Mouse (Mus musculus): ENCODE measurements around the gene Ilf2. TPM values are rescaled to one million over a fixed set of nuclear protein-coding genes. Genes with fewer than 3 reads are reported as not detected.
A peak's percentile ranks its signal among the peaks of the same experiment; 100 is the strongest.

Gene Ilf2
- total RNA-seq, 2 experiments from 2014 or later, result 25.2 to 26.7 TPM

- DNase-seq (ENCODE audit: low spot score), result no peak
Observed at GRCm38 (mm10) chr3:90461935-90462334, 14.0 kb upstream of the Ilf2 start.

DNA sequence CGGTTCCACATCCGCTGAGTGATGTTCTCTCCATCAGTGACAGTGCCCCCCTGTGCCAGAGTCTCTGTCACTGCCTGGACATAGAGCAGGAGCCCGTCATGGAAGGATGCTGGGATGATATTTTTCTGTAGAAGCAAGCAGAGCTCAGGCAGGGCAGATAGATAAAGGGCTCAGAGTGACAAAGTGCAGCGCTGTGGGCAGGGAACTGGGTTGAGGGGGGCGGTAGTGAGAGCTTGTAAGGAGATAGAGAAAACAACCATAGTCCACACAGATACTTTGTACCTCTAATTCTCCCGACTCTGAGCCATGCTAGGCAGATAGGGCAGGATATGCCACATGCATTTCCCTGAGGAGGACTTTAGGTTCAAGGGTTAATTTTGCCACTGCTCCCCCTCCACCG, 13.3 kb upstream of the Ilf2 start:
- no peak for DNase-seq (ENCODE audit: low spot score)

DNA sequence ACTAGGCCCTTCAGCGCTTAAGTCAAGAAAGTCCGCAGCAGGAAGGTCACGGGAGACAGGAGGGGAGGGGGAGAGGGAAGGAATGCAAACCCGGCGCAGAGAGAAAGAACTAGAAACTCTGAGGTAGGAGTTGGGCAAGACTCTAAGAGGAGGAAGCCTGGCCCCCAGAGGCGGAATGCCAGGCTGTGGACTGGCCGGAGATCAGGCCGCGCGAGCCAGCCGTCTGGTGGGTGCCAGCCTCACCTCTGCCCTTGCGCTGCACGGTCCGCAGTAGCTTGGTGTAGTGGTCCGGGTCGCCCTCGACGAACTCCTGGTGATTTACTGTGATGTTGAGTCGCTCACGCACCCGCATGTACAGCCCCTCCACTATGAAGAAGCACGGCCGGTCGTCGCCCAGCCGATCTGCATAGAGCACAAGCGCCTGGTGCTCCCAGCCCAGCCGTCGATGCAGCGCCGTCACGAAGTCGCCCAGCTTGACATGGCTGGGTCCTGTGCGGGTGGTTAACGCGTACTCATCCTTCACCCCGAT, 11.3 kb upstream of the Ilf2 start:
- peak; percentile 24 for DNase-seq (ENCODE audit: low spot score)

DNA sequence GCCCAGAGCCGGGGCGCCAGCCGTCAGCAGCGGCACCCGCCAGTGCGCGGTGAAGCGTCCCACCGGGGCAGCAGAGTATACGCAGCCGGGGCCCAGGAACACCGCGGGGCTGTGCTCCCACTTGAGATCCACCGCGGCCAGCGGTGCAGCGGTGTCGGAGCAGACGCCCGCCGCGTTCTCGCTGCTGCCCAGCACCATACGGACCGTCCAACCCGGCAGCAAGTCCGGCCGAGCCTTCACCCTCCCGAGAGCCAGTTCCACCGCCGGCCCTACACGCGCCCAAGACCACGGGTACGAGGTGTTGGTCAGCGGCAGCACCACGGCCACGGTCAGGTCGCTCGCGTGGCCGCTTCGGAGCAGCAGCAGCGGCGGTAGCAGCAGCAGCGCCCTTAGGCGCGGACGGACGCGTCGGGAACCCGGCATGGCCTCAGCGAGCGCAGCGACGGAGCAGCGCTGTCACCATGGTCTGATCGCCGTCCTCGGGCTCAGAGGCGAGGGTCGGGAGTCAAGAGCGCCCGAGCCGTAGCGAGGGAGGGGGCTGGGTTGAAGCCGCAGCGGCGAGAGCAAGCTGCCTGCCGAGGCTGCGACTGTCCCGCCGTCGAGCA, 10.7 kb upstream of the Ilf2 start:
- no peak for DNase-seq (ENCODE audit: low spot score)

GRCm38 (mm10) chr3:90465686-90466310, 10.1 kb upstream of the Ilf2 start, which contains the start of gene Npr1:
Npr1 (minus strand) TSS chr3:90465866.
- peak; percentile 34 for DNase-seq (ENCODE audit: low spot score)

DNA sequence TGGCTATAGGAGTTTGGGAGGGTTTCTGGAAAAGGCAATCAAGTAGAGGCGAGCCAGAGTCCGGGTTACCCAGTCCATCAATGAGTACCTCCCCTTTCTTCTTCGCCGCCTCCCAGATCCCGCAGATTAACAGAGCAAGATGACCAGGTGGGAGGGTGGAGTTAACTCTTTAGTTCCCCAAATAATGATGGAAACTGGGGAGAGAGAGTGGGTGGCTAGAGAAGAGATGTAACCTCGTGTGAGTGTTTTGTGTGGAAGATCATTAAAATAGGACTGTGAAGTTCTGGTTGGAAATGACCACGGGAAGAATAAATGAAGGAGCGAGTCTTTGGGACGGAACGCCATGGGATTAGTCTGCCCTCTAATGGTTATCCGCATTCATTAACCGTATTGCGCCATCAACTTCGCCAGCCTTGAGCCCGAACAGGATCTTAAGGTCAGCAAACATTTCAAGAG, 9.6 kb upstream of the Ilf2 start:
- DNase-seq (ENCODE audit: low spot score), result peak; percentile 83

- no peak for DNase-seq (ENCODE audit: low spot score)
Observed at GRCm38 (mm10) chr3:90467618-90468300, 8.2 kb upstream of the Ilf2 start.

GRCm38 (mm10) chr3:90472213-90472612, 3.7 kb upstream of the Ilf2 start:
- peak; percentile 64 for DNase-seq (ENCODE audit: low spot score)

GRCm38 (mm10) chr3:90475151-90475830, 635 bp upstream of the Ilf2 start:
- no peak for DNase-seq (ENCODE audit: low spot score)

GRCm38 (mm10) chr3:90486998-90487397, 11.1 kb downstream of the Ilf2 start:
- DNase-seq (ENCODE audit: low spot score), result no peak

- DNase-seq (ENCODE audit: low spot score), result no peak
Observed at GRCm38 (mm10) chr3:90488576-90488975, 12.7 kb downstream of the Ilf2 start.

GRCm38 (mm10) chr3:90490696-90491256, 14.8 kb downstream of the Ilf2 start, which contains the start of gene Snapin:
Snapin (minus strand) TSS chr3:90491033.
- peak; percentile 96 for DNase-seq (ENCODE audit: low spot score)

DNA sequence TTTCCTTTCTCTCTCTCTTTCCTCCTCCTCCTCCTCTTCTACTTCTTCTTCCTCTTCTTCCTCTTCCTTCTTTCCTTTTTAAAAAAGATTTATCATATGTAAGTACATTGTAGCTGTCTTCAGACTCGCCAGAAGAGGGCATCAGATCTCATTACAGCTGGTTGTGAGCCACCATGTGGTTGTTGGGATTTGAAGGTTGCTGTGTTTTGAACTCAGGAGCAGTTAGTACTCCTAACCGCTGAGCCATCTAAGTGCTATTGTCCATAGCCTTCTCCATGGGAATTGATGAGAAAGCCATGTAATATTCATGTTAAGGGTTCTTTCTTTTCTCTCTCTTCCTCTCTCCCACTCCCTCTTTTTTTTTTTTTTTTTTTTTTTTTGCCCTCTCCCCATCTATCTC, 15.4 kb downstream of the Ilf2 start:
- peak; percentile 34 for DNase-seq (ENCODE audit: low spot score)

DNA sequence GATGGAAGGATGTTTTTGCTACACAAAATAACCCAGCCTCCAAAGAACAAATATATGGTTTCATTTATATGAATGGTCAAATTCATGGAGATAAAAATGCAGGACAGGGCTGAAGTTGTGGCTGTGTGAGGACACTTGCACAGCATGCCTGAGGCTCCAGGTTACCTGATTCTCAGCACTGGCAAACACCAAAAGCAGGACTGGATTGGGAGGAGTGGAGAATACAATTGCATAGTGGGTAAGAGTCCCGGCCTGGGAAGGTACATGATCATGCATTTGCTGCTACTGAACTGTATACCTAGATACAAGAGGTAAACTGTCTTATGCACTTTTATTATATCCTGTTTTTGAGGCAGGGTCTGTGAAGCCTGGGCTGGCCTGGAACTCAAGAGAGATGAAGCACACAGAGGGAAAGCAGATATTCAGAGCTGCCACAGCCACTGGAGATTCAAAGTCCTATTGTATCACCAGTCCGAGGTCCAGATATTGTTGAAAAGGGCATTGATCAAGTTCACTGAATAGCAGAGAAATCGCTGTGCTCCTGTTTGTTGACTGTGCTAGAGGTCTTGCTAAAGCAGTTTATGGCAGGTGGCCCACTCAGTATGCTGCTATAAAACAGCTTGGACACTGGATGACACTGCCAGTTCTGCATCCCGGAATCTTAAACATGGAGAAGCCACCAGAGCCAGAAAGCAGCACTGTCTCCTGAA, 18.1 kb downstream of the Ilf2 start:
- no peak for DNase-seq (ENCODE audit: low spot score)

DNA sequence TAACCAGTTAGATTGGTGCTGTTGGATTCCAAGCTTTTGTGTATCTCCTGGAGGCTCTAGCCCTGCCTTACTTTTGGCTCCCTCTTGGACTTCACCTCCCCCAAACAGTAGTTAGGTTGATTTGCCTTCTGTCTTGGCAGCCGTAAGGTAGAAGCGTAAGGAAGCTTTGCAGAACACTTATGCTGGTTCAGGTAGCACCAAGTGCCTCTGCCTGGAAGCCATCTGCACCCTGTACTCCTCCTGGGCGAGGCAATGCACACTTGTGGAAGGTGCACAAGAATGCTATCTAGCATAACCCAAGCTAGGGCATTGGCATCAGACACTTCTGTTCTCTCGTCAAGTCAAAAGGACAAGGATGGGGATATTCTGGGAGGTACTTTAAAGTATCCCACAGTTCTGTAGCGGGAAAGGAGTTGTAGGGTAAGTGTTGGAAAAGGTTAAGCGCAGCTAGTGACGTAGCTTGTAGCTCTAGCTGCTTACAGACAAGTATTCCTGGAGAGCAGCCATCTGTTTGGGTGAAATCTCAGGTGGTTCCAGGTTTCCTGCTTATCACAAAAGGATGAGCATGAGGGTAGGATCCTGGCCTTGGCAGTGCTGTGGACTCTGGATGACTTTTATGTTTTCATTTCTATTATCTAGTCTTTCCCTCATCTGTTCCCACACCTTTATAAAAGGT, 20.1 kb downstream of the Ilf2 start:
- DNase-seq (ENCODE audit: low spot score), result no peak

DNA sequence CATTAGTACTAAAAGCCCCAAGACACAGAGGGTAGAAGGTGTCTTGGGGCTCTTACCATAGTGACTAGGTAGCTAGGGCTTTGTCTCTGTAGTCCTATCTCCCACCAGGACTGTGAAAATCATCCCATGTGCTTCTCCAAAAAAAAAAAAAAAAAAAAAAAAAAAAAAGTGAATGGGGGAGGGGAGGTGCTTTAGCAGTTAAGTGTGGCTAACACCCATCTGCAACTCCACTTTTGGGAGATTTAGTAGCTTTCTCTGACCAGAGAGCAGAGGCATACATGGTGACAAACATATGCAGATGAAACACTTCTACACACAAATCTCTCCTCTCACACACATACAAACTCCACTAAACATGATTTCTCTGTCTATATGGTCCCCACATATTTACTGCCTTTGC, 21.7 kb downstream of the Ilf2 start:
- DNase-seq (ENCODE audit: low spot score), result no peak

GRCm38 (mm10) chr3:90503444-90503843, 27.5 kb downstream of the Ilf2 start:
- DNase-seq (ENCODE audit: low spot score), result no peak

GRCm38 (mm10) chr3:90505216-90505615, 29.3 kb downstream of the Ilf2 start:
- DNase-seq (ENCODE audit: low spot score), result no peak

DNA sequence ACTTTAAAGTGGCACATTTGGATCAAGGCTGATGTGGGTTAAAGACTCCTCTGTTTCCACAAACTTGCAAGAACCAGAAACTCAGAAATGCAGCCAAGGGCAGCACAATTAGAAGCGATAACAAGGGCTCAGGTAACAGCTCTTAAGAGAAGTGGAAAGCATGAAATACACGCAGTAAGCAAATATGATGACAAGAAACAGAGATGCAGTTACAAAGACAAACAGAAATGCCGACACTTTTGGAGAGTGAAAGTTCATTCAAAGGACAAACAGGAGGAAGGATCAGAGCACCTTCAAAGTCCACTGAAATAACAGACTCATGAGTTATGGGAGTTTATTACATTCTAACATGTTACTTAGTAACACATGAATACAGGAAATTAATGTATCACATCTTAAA, 30.4 kb downstream of the Ilf2 start:
- no peak for DNase-seq (ENCODE audit: low spot score)

DNA sequence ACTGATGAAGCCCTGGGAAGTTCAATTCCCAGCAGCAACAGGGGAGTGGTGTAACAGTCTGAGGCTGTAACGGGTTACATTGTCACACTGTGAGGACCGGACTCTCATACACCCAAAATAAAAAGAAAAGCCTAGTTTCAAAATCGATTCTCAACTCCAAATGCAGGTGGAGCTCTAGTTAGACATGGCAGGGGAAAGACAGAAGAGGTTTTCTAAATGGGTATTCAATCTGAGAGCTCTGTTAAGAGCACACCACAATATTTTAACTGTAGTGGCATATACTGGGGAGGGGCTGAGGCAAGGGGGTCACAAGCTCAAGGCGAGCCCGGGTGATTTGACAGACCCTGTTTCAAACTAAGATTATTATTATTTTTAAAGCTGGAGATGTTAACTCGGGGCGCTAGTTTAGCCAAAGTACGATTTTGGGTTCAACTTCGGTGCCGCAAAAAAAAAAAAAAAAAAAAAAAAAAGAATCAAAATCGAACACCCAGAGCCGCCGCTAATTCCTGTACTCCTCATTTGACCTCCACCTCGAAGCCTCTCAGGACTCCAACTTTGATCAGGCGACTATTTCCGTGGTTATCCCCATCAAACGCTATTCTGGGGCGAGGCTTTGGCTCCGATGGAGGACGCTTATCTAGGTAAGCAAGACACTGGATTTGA, 32.5 kb downstream of the Ilf2 start:
- no peak for DNase-seq (ENCODE audit: low spot score)

Measured in gastrocnemius, adult 18-20 months (tissue).